Mouse (Mus musculus): Measurements from ENCODE around the gene Pcbd2.

The Pcbd2 gene

DNA sequence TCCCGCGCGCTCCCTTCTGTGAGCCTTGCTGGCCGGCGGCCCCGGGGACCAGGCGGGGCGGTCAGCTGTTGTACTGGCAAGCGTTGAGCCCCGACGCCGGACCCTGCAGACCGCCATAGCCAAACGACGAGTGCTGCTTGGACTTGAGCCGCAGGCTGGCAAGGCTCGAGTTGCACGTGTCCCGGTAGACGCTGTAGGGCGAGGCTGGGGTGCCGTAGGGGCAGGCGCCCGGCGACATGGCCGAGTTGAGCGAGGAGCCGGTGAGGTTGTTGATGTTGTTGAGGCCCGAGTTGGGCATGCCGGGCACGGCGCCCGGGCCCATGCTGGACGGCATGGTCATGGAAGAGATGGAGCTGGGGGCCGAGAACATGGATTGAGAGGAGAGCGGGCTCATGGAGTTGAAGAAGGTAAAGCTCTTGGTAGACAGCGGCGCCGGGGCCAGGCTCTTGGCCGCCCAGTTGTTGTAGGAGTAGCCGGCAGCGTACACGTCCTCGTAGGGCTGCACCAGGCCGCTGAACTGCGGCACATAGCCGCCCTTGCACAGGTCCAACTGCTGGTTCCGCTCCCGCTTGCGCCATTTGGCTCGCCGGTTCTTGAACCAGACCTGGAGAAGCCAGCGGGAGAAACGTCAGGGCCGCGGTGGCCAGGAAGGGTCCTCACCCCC is 99.0 kb downstream of the Pcbd2 start:
- no peak for DNase-seq (ENCODE audit: low read depth, low spot score)

All from c-Kit-negative CD71-positive TER-119-positive erythroid progenitor cells, embryonic 14.5 days (primary cell).